Mouse (Mus musculus) kidney, adult 2 months (tissue): ENCODE measurements at regions not wholly inside any gene's neighbourhood (a gene's known extent, or its start where the extent isn't known, plus 50 kb on each side); places are given as distances from the start of the nearest gene placed in this dataset.

Source experiments
- DNase-seq: peaks from one replicate; pipeline ENCODE4 v3.0.0; 2021
- H3K27ac ChIP-seq: fragments of 200-500 bp; 2 replicates; pipeline ENCODE4 v1.5.1; 2012; ENCODE audit warnings: low read depth, low read length, control low read depth, inconsistent platforms; ENCODE audit not compliant: insufficient read depth
- H3K27me3 ChIP-seq: fragments of 200-500 bp; replicated peaks from 2 replicates; pipeline ENCODE4 v1.6.1; 2012; ENCODE audit warnings: mild to moderate bottlenecking, moderate library complexity, low read length, inconsistent platforms; ENCODE audit not compliant: control insufficient read depth, insufficient read depth
- H3K36me3 ChIP-seq: fragments of 200-500 bp; 2 replicates; pipeline ENCODE4 v1.6.1; 2012; ENCODE audit warnings: mild to moderate bottlenecking, moderate library complexity, low read length, inconsistent platforms; ENCODE audit not compliant: control insufficient read depth, insufficient read depth
- H3K4me1 ChIP-seq: fragments of 200-500 bp; 2 replicates; pipeline ENCODE4 v1.6.1; 2011; ENCODE audit warnings: low read length; ENCODE audit not compliant: control insufficient read depth, insufficient read depth
- H3K4me3 ChIP-seq: fragments of 200-500 bp; 2 replicates; pipeline ENCODE4 v1.5.1; 2011; ENCODE audit warnings: mild to moderate bottlenecking, low read depth, low read length, control low read depth; ENCODE audit not compliant: insufficient read depth
- CTCF ChIP-seq: fragments of 200-500 bp; conservative IDR thresholded peaks from 2 replicates; pipeline ENCODE4 v1.5.1; 2011; ENCODE audit warnings: low read depth, mild to moderate bottlenecking, control low read depth, low read length, moderate library complexity, mixed read lengths; ENCODE audit not compliant: insufficient read depth, insufficient read length
- POLR2A ChIP-seq: fragments of 200-500 bp; IDR thresholded peaks from one replicate; pipeline ENCODE4 v1.6.1; 2011; ENCODE audit warnings: low read depth, low read length, control low read depth
- WGBS: fragments of 180-500 bp; shearing (Covaris S2); methylation state at CpG from one replicate; pipeline ENCODE4 v1.1.7; 2018; 5-methylcytosine and 5-hydroxymethylcytosine counted together

DNA sequence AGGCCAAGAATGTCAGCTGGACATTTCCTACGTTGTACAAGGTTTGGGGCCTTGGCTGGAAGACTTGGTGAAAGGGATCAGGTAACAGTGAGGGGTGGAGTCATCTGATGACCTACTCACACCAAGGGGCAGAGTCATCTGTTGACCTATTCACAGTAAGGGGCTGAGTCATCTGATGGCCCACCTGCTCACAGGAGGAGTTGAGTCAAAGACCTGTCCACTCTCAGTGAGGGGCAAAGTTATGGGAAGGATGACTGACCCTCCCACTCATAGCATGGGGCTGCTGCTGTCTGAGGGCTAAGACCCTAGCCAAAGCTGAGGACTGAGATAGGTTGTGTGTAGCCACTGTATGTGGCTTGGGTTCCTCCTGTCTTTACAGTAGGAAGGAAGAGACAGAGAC is 107.2 kb upstream of the Camk1g start:
- H3K36me3 ChIP-seq: no peaks in the 10 kb centered on the region
- no peak overlapping the region for H3K27ac ChIP-seq

DNA sequence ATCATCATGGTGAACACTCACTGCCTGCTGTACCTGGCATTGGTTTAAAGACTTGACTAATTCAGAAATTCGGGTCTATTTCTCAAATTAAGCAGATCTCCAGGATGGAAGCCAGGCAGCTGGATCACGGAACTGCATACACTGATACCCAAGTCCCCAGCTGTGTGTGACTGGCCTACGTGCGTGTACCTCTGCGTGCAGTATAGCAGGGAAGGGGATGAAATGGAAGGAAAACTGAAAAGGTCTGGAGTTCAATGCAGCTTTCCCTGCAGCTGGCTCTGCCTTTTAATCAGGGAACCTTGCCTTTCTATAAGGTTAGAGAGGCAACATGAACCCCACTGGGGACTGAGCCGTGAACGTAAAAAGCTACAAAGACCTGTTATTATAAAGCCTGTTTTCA is 106.7 kb upstream of the Camk1g start:
- no peak for DNase-seq
- H3K27ac ChIP-seq: no peak overlapping the region
- H3K4me1 ChIP-seq: no peaks in the 10 kb centered on the region
- TF ChIP-seq CTCF: no peak
- TF ChIP-seq POLR2A: no peak
- H3K4me3 ChIP-seq: no peak overlapping the region
- H3K27me3 ChIP-seq: no peaks in the 10 kb centered on the region
- WGBS: 85% methylated on average over 7 of the region's 7 CpGs
- no peaks in the 10 kb centered on the region for H3K36me3 ChIP-seq

More for the DNA sequence above, 107.2 kb upstream of the Camk1g start:
- H3K4me1 ChIP-seq: no peaks in the 10 kb centered on the region
- DNase-seq: no peak
- no peak for TF ChIP-seq POLR2A
- TF ChIP-seq CTCF: no peak
- H3K4me3 ChIP-seq: no peak overlapping the region
- no peaks in the 10 kb centered on the region for H3K27me3 ChIP-seq
- WGBS: 49% methylated on average over 1 of the region's 1 CpGs

DNA sequence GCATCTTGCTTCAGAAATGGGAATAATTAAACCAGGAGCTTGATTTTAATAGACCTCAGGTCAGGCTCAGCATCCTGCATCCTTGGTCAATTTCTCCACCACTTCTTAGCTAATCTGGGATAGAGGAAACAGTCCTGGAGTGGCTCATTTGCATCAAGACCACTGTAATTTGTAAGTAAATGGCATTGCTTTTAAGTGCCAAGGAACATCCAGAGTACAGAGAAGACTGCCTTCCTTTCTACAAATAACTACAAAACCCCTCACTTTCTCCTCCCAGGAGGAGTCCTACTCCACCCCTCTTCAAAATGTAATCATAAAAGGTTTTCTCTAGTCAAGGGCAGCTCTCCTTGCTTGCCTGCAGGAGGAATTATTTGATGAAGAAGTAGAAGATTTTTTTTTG is 96.2 kb upstream of the Camk1g start:
- Histone ChIP-seq H3K4me3 (no peak overlapping the region), H3K36me3 (no peaks in the 10 kb centered on the region), H3K4me1 (no peaks in the 10 kb centered on the region), H3K27me3 (no peaks in the 10 kb centered on the region), H3K27ac (no peak overlapping the region)
- DNase-seq: no peak
- TF ChIP-seq POLR2A: no peak
- TF ChIP-seq CTCF: no peak

DNA sequence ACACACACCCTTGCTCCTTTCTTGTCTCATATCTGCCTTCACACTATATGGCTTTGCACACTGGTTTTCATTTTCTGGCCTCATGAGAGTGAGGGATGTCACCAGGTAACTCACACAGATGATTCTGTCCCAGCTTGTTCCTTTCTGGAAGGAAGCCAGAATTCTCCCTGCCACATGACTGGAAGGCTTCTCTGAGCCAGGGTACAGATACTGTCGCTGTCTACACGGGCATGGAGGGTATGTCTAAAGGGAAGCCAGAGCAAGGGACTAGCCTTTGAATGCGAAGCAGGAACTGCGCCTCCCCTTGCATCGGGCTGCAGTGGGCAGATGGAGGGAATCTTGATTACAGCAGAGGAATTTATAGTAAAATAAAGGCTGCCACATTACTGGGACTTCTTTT is 89.6 kb upstream of the Camk1g start:
- DNase-seq: no peak
- no peaks in the 10 kb centered on the region for H3K36me3 ChIP-seq
- no peak overlapping the region for H3K4me3 ChIP-seq
- no peak overlapping the region for H3K27ac ChIP-seq
- H3K27me3 ChIP-seq: no peaks in the 10 kb centered on the region; the same call in 1 of the 2 replicates
- TF ChIP-seq POLR2A (no peak), CTCF (no peak)
- H3K4me1 ChIP-seq: no peaks in the 10 kb centered on the region
- 73% methylated on average over 5 of the region's 5 CpGs for whole genome bisulfite sequencing

DNA sequence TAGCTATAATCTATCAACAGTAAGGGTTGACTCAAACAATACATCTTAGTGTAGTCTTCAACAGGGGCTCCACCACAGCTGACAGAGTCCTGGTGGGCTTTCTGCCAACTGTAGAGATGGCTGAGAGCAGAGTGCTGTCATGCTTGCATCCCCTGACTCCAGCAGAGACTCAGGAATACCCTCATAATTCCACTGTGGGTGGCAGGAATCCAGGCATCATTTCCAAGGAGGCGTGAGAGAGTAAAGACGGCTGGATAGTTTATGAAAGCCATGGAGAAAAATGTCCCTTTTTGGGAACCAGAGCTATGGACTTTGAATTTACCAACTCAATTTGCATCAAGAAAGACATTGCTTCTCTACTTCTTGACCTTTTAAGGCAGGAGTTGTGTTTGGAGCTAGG is 87.8 kb upstream of the Camk1g start:
- no peak for DNase-seq
- H3K4me3 ChIP-seq: no peak overlapping the region
- no peak overlapping the region for H3K27ac ChIP-seq
- TF ChIP-seq POLR2A: no peak
- no peak for TF ChIP-seq CTCF
- H3K27me3 ChIP-seq: no peaks in the 10 kb centered on the region; the same call in 1 of the 2 replicates
- WGBS: 90% methylated on average over 2 of the region's 2 CpGs
- no peaks in the 10 kb centered on the region for H3K4me1 ChIP-seq
- H3K36me3 ChIP-seq: no peaks in the 10 kb centered on the region

DNA sequence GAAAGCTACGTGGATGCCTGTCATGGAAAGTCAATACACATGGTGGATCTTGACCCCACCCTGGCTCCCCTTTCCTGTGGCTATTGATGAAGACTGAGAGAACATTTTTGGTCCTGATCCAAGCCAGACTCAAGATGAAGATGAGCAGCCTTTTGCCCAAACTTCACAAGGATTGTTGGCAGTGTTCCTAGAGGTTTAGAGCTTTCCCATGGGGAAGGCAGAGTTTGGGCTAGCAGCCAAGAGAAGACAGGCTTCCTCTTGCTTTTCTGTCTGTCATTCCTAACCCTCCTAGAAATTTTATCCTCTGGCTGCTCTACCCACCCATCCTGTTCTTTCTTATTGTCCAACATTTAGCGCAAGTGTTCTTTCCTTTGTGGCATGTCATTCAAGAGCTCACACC is 83.6 kb upstream of the Camk1g start:
- Histone ChIP-seq H3K36me3 (no peaks in the 10 kb centered on the region), H3K27ac (no peak overlapping the region), H3K4me1 (0 out of 2 replicates have a peak, but pooled peaks cover 3% of the 10 kb centered on the region), H3K27me3 (no peaks in the 10 kb centered on the region; the same call in 1 of the 2 replicates), H3K4me3 (no peak overlapping the region)
- TF ChIP-seq CTCF (no peak), POLR2A (no peak)
- WGBS: 82% methylated on average over 2 of the region's 2 CpGs
- DNase-seq: peak; percentile 19

DNA sequence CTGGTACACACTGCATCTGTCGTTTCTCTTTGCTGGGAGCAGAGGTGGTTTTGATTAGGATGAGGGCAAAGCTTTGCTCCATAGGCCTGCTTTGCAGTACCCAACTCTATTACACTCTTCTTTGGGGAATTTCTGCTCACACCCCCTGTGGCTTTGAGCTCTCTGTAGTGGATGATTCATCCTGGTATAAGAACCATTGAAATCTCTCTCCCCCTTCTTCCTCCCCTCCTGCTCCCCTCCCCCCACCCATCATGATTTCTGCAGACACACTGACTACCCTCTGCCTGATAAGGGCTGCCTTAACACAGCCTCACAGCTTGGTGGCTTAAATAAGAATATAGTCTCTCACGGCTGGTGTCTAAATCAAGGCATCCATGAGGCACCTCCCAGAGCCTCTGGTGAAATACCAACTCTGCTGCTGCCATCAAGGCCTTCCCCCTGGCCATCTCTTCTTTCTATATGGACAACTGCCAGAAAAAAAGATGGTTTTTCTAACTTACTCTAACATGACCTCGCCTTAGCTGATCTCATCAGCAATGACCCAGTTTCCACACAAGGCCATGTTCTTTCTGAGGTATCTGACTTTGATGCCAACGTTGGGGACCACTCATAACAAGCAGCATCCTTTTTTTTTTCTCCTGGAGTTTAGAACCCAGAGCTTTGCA is 81.5 kb upstream of the Camk1g start:
- H3K4me1 ChIP-seq: 0 out of 2 replicates have a peak, but pooled peaks cover 3% of the 10 kb centered on the region
- H3K27ac ChIP-seq: no peak overlapping the region
- no peak for TF ChIP-seq CTCF
- no peak for TF ChIP-seq POLR2A
- 82% methylated on average over 4 of the region's 4 CpGs for WGBS
- no peak for DNase-seq
- H3K4me3 ChIP-seq: no peak overlapping the region
- H3K36me3 ChIP-seq: no peaks in the 10 kb centered on the region
- no peaks in the 10 kb centered on the region; the same call in 1 of the 2 replicates for H3K27me3 ChIP-seq
